Mouse (Mus musculus) telencephalon, adult 2 months (tissue): ENCODE measurements around the gene Kcnq2.
A peak's percentile ranks its signal among the peaks of the same experiment; 100 is the strongest.

Experiments
- DNase-seq: peaks from one replicate; pipeline ENCODE4 v3.0.0-alpha.2; 2011; ENCODE audit warnings: low read depth, low spot score

The Kcnq2 gene

GRCm38 (mm10) chr2:181147546-181148317 is 12.6 kb upstream of the Kcnq2 start:
- DNase-seq: no peak

- DNase-seq: no peak
These were observed 12.0 kb upstream of the Kcnq2 start for GRCm38 (mm10) chr2:181146976-181147545.

GRCm38 (mm10) chr2:181144675-181145074 is 9.6 kb upstream of the Kcnq2 start:
- no peak for DNase-seq

GRCm38 (mm10) chr2:181143509-181144276 is 8.6 kb upstream of the Kcnq2 start:
- no peak for DNase-seq

GRCm38 (mm10) chr2:181142703-181143135 is 7.6 kb upstream of the Kcnq2 start:
- DNase-seq: peak; percentile 86

GRCm38 (mm10) chr2:181139641-181140193 is 4.6 kb upstream of the Kcnq2 start:
- no peak for DNase-seq

- no peak for DNase-seq
These were observed 1.8 kb upstream of the Kcnq2 start for GRCm38 (mm10) chr2:181136934-181137333.

GRCm38 (mm10) chr2:181135446-181135818 is 332 bp upstream of the Kcnq2 start:
- DNase-seq: no peak

GRCm38 (mm10) chr2:181133837-181134590 is 1.1 kb downstream of the Kcnq2 start:
- no peak for DNase-seq

- DNase-seq: peak; percentile 69
These were observed 4.9 kb downstream of the Kcnq2 start for GRCm38 (mm10) chr2:181130245-181130644.

GRCm38 (mm10) chr2:181128963-181129362 is 6.1 kb downstream of the Kcnq2 start:
- no peak for DNase-seq

GRCm38 (mm10) chr2:181127786-181128185 is 7.3 kb downstream of the Kcnq2 start:
- DNase-seq: no peak

- no peak for DNase-seq
These were observed 9.2 kb downstream of the Kcnq2 start for GRCm38 (mm10) chr2:181125726-181126455.

GRCm38 (mm10) chr2:181122642-181123041 is 12.5 kb downstream of the Kcnq2 start:
- no peak for DNase-seq

- no peak for DNase-seq
These were observed 14.1 kb downstream of the Kcnq2 start for GRCm38 (mm10) chr2:181120922-181121449.

GRCm38 (mm10) chr2:181119952-181120351 is 15.1 kb downstream of the Kcnq2 start:
- DNase-seq: peak; percentile 92

- DNase-seq: no peak
These were observed 18.7 kb downstream of the Kcnq2 start for GRCm38 (mm10) chr2:181116436-181116835.

- no peak for DNase-seq
These were observed 19.7 kb downstream of the Kcnq2 start for GRCm38 (mm10) chr2:181115367-181115766.

GRCm38 (mm10) chr2:181113762-181114361 is 21.2 kb downstream of the Kcnq2 start:
- DNase-seq: no peak

- no peak for DNase-seq
These were observed 23.4 kb downstream of the Kcnq2 start for GRCm38 (mm10) chr2:181111665-181112064.
